Mouse (Mus musculus) limb, embryonic 10.5 days (tissue): ENCODE measurements around the gene Slc5a3. TPM values are rescaled to one million over a fixed set of nuclear protein-coding genes. Genes with fewer than 3 reads are reported as not detected.

Experiments
- polyA plus RNA-seq: library from polyadenylated mRNA; unstranded; fragments of >200 nt; fragmentation: Nextera tagmentation; extraction: Ambion mirVana; gene quantifications from 2 replicates; pipeline ENCODE4 v1.2.1, GENCODE M21; 2016

Gene Slc5a3
- polyA plus RNA-seq, 1 experiment from 2014 or later = 9.3 TPM

Other genes with a start within 250 kb of the Slc5a3 start
- gene Mrps6, start 52 bp upstream of the Slc5a3 start, polyA plus RNA-seq = 92.2 and 111 TPM in 2 replicates
- gene Gm49711, start within 50 bp of the Slc5a3 start, polyA plus RNA-seq = 0.30 TPM in 1 of 2 replicates, not detected in the other
- 0.18 TPM in 1 of 2 replicates, not detected in the other for gene Kcne2, start 234.1 kb downstream of the Slc5a3 start, polyA plus RNA-seq
- gene Smim11, start 243.0 kb downstream of the Slc5a3 start, polyA plus RNA-seq = 112 and 114 TPM in 2 replicates